Mouse (Mus musculus) c-Kit-negative CD71-positive TER-119-positive erythroid progenitor cells, embryonic 14.5 days (primary cell): ENCODE data around the gene Ank.
A peak's percentile ranks its signal among the peaks of the same experiment; 100 is the strongest.

Source experiments
- DNase-seq: peaks from one replicate; pipeline ENCODE4 v3.0.0-alpha.2; 2013; ENCODE audit warnings: low read depth, low spot score

Gene Ank

DNA sequence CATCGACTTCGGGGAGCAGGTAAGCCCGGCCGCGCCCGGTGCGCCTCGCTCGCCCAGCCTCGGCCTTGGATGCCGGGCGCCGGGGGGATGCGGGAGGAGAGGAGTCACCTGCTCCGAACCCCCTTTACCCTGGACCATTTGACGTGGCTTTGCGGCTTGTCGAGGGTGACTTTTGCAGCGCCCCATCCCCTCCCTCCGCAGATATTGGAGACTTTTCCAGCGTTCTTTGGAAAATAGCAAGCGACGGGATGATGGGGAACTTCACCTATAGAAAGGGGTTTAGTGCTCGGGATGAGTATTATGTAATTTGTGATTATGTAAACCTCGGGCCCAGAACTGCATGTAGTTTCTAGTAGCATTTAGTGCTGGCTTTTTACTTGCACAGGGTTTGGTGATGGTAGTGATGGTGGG, 609 bp downstream of the Ank start:
- DNase-seq = no peak

DNA sequence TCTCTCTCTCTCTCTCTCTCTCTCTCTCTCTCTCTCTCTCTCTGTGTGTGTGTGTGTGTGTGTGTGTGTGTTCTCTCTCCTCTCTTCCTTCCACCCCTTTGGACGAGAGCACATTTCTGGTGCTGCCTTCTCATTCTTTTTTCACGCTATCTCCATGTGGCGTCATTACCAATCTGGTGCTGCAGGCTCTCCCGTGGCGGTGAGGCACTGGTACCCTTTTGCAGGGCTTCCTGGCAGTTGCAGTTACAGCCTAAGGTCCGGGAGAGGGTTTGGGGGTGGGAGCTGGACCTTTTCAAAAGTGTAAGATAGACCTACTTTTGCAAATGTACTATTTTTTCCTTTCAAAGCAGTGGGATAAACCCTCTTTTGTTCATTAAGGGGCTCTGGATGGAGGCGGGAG, 1.2 kb downstream of the Ank start:
- DNase-seq = no peak

GRCm38 (mm10) chr15:27468822-27469488, 2.5 kb downstream of the Ank start:
- DNase-seq = peak; percentile 61

DNA sequence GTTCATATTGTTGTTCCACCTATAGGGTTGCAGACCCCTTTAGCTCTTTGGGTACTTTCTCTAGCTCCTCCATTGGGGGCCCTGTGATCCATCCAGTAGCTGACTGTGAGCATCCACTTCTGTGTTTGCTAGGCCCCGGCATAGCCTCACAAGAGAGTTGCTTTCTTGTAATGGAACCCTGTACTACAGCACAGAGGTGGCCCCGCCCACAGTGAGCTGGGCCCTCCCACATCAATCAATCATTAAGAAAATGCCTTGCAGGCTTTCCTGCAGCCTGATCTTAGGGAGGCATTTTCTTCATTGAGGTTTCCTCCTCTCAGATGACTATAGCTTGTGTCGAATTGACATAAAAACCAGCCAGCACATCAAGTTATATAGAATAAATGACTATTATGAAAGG, 3.9 kb downstream of the Ank start:
- peak; percentile 47 for DNase-seq

- no peak for DNase-seq
These were observed 5.8 kb downstream of the Ank start for GRCm38 (mm10) chr15:27472315-27472714.

GRCm38 (mm10) chr15:27475988-27476387, 9.5 kb downstream of the Ank start:
- DNase-seq = no peak

DNA sequence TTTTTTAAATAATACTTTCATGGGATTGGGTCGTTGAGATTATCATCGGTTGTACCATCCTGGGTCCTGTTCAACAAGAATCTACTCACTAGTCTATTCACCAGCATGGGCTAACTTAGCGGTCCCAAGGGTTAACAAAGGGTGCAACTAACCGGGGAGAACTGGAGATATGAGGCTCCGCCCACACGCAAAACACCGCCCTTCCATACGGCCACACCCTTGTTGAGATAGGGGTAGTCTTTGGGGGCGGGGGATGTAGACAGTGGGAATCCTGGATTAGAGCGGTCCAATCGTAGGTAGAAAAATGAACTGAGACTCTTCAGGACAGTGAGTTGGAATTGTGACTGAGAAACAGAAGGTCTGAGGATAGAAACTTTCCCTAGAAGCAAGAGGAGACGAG, 10.2 kb downstream of the Ank start:
- DNase-seq = no peak

DNA sequence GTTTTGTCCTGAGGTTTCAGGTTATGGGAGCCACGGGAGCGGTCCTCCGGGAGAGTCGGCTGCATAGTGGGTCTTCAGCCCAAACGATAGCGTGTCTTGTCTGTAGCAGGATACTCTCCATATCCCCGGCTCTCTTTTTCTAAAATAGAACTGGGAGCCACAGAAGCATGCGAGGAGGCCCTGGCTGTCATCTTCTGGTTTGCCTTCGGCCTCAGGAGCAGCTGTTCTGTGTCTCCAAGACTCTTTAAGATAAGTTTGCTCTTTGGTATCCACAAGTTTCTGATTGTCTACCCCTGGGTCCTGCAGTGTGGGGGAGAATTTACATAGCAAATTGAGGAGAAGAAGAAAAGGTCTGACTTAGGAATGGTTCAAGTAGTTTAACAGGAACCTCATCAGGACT, 10.7 kb downstream of the Ank start:
- DNase-seq = no peak

DNA sequence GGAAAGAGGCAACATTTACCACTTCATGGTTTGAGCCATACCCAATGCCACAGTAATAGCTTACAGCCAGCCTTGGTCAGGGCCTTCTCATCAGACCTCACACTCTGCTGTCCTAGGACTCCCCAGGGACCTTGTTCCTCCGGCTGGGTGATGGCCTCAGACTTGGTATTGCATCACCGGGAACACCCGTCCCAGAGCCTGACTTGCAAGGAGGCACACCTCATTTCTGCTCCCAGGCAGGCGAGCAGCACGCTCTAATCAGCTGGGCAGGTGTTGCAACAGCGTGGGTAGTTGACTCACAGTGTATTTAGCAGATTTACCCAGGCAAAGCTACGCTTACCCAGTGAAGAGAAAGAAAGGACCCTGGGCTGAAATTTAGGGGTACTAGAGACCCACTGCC, 11.2 kb downstream of the Ank start:
- DNase-seq = peak; percentile 40

GRCm38 (mm10) chr15:27480333-27481015, 14.0 kb downstream of the Ank start:
- DNase-seq = no peak

GRCm38 (mm10) chr15:27481956-27482355, 15.5 kb downstream of the Ank start:
- no peak for DNase-seq

DNA sequence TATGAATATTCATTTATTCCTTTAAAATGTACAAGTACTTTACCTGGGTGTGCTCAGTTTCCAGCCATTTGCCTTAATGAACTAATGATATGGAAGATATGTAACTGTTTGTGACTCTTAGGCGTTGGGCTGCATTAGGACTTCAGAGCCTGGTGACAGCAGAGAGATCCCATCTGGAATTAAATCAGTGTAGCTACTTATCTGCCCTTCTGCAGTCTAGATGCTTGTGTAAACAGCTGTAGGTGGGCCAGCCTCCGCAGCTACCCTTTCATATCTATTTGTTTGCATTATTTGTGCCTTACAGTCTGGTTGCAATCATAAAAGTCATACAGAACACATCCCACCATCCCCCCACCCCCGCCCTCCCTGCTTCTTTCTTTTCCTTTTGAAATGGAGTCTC, 16.7 kb downstream of the Ank start:
- no peak for DNase-seq

DNA sequence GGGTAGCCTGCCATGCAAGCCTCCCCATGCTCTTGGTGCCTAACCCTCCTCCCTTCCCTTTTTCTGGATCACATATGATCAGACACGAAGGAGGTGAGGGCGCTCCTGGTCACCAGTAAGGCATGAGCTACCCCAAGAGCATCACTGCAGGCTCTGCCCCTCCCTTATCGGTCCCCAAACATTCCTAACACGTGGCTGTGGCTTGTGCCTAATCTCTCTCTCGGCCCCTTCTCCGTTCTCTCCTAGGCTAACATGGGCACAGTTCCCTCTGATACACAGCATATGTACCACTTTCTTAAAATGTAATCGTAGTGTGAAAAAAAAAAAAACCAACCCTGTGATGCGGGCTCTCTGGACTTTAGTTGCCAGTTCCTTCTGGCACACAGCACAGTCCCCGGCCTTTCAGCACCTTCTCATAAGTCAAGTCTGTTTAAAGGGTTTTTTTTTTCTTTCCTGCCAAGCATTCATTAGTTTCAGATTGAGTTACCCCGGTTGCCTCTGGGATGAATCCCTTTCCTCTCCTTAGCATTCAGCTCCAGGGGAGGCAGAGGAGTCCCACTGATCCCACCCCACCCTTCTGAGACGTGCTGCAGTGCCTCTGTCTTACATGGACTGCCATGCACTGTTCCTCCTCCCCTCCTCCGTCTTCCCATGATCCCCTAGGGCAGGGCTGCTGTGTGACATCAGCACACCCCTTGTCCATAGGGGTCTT, 19.2 kb downstream of the Ank start:
- peak; percentile 54 for DNase-seq

DNA sequence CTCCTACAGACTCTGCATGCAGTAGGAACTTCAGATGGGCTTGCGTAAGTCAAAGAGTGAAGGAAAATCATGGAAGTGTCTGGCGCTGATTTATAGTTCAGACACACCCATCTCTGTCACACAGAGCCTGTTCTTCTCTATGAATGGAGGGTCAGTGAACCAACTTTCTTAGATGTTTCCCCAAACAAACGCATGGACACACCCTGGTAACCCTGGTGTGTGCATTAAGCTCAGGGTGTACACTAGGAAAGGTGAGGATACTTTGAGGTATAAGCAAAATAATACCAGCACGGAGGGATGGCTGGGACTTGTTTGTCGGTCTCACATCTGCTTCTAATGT, 19.8 kb downstream of the Ank start:
- DNase-seq = no peak

DNA sequence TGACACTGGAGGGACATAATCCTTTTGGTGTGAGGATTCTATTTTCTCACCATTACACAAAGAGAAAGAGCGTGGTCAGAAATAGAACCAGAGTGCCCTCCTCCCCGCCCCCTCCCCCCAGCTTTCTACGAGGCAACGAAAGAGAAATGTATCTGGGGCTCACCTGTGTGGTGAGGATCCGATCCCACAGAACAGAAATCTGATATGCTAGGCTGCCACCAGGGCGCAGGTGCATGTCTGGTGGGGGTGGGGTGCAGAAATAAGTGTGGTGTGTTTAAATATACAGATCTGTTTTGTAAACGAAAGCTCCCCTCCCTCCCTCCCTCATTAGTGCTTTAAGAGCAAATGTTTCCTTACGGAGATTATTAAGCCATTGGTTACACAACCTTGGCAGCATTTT, 20.6 kb downstream of the Ank start:
- no peak for DNase-seq

DNA sequence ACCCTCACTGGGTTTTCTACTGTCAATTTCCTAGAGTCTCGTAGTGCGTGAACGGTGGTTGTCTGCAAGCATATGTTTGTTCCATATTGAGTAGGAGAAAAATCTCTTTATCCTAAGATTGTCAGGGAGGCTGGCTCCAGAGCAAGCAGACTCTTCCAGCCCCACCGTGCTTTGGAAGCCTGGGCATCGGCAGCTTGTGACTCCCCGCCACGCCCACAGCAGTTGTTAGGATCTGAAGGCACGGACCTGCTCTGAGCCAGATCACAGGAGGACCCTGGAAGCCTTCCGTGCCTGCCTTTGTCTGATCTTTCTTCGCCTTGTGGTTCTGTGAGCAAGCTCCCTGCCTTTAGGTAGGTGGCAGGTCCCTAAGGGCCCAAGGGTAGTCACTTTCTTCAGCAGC, 21.6 kb downstream of the Ank start:
- no peak for DNase-seq

GRCm38 (mm10) chr15:27490676-27491075, 24.2 kb downstream of the Ank start:
- DNase-seq = no peak

GRCm38 (mm10) chr15:27491425-27492070, 25.1 kb downstream of the Ank start:
- DNase-seq = no peak

DNA sequence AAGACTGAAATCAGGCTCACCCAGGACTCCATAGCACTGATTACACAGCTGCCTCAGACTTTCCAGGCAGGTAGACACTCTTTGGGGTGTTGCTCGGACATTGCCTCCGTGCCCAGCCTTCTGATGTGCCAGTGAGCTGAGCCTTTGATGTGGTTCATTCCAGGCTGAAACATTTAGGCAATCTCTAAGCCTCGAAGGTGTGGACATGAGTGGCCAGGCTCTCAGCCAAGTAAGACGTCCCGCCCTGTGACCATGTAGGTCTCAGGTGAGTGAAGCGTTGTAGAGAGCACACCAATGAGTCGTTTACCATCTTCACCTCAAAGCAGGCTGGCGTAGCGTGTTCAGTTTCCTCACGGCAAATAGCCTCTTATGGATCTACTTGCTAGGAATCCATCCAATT, 25.7 kb downstream of the Ank start:
- DNase-seq = no peak

GRCm38 (mm10) chr15:27492734-27493133, 26.3 kb downstream of the Ank start:
- no peak for DNase-seq

DNA sequence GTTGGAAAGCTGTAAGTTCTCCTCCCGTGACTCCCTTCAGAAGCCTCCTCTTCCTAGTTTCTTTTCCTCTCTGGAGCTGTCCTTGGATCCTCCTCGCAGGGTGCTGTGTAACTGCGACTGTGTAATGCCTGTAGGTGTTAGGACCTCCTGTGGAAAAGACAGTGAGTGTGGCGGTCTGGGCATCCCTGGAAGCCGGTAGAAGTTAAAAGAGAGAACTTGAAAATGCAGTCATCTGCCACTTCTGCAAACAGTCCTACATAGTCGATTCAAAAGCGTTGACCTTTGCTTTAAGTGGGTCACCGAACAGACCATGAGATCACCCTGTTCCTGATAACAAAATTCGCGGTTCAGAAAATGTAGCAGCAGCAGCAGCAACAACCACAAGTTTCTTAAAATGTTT, 27.0 kb downstream of the Ank start:
- DNase-seq = no peak

DNA sequence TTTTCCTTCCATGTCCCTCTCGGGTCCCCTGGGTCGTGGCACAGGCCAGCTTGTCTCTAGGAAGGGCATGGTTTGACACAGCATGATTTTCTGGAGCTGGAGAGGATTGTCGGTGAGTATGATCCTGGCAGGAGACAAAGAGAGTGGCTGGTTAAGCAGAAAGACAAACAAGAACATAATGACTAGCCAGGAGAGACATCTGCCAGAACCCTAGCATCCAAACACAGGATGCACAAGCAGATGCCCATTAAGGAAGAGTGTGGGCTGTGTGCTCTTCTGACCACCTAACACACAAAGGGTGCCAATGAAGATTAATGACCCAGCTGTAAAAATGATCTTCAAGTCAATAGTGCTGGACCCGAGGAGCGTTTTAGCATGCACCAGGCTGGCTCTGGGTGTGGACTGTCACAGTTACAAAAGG, 29.5 kb downstream of the Ank start:
- DNase-seq = no peak
